Mouse (Mus musculus): ENCODE results near the gene Hnf4a.

DNA sequence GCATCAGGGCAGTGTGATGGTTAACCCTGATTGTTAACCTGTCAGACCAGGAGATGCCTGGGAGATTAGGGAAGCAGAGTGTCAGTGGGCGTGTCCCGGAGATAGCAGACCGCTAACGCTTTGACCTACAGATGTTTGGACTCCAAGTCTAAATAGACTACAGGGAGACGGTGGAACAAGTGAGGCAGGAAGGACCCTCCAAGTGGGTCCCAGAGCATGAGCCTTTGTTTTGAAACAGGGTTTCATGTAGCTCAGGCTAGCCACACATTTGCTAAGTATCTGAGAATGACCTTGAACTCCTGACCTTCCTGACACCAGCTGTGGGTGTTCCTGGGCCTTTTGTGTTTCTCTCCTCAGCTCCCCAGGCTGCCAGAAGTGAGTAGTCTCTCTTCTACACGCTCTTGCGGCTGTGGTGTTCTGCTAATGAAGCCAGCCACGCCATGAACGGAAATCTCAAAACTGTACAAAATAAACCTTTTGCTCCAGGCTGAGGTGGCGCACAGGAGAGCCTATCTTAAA is 43.3 kb upstream of the Hnf4a start:
- TF ChIP-seq CTCF (IDR thresholded peaks at IDR 0.05 in 2 of 3, conservative IDR thresholded peaks at IDR 0.05 in 1 of 3; ENCODE audit: control insufficient read depth in 1 of 3, insufficient read depth in 1 of 3, low read depth in 2 of 3, low read length in 3 of 3, poor library complexity in 1 of 3, severe bottlenecking in 1 of 3) (no peak), E2F4 (IDR thresholded peaks at IDR 0.05; ENCODE audit: borderline replicate concordance, low read depth, low read length) (no peak), TAL1 (IDR thresholded peaks at IDR 0.05; ENCODE audit: low read length) (no peak), POLR2A (IDR thresholded peaks at IDR 0.05; ENCODE audit: control insufficient read depth in 1 of 2, insufficient read depth in 1 of 2, low read depth in 1 of 2, low read length in 2 of 2, poor library complexity in 1 of 2) (no peak)

All from MEL (cell line).